Mouse (Mus musculus): ENCODE results near the gene Pla2g4a. TPM values are rescaled to one million over a fixed set of nuclear protein-coding genes. Genes with fewer than 3 reads are reported as not detected.

Gene Pla2g4a
- total RNA-seq, 2 experiments from 2014 or later, result 2.3 to 2.4 TPM

DNA sequence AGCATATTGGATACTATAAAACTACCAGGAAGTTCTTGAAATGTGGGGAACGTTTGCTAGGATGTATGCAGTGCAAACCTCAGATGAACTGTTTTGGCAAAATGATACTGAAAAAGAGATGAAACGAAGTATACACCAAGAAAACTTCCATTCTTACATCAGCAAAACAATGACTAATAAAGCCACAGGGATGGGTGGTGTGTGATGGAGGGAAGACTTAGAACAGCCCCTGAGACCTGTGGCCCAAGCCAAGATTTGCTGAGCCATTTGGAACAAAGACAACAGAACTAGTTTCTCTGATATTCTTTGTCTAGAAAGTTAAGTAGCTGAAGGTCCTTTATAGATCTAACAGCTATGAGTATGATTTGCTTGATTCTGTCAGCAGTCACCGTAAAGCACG lies 105.5 kb downstream of the Pla2g4a start:
- peak in 1 of 2 experiments; percentile 37 for DNase-seq

DNA sequence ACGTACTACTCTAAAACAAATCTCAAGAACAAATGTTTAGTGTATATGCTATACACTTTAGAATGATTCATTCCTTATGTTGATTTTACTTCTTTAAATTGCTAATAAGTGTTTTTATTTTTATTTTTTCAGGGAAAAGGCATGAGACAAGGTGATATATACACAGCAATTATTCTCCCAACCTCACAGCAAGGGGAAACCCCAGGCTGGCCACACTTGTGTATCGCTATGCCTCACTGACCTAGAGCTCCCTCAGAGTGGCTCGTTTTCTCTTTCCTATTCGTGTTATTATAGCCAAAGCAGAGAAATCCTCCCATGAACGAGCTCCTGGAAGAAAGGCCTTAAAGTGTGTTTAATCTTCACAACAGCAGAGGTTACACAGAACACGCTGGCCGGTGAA lies 106.2 kb downstream of the Pla2g4a start:
- no peak for DNase-seq

DNA sequence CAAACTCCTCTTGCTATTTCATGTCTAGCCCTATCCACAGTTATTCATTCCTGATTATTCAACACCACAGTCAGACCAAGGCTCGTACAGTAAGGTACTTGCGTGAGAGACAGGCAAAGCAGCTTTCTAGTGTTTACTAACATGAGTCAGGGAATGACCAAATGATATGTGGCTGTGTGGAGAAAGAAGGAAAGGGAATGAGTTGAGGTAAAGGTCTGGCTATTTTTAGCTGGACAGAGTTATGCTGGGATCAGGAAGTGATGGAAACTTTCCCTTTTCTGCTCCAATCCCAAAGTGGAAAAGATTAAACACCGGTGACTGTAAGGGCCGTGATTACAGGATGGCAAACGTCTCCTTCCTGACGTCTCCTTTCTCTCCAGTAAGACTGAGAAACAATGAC lies 114.4 kb downstream of the Pla2g4a start:
- DNase-seq, result no peak

DNA sequence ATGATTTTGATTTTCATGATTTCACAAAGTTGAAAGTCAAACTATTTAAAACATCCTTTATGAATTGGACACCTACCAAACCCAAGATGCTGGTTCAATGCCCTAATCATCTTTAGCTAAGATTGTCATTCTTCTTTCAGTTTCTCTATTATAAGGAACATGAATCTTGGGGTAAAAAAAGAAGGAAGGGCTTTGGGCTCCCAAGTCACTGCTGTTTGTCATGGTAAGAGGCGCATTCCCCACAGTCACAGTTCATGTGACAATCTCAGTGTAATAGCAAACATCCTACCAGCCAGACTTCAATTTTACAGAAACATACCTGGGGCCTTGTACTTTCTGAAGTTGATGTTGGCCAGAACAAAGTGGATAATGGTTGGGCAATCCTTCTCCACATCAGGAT lies 119.2 kb downstream of the Pla2g4a start:
- DNase-seq, result no peak

DNA sequence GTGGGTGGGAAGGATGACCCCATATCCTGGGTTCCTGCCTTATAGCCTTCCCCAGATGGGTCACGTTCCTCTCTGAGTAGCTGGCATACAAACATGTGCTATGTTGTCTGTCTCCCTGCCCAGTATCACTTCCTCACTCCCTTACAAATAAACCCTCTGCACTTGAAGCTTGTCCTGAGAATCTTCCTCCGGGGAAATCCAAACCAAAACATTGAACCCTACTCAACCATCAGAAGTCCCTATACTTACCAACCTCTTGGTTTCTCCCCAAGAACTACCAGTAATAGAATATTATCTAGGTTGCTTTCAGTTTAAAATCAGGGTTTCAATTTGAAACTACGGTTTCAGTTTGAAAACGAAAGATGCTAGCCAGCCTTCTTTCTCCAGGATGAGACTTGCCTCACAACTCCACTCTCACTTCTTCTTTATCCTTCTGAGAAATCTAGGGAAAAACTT lies 120.1 kb downstream of the Pla2g4a start:
- peak in 1 of 2 experiments; percentile 34 for DNase-seq

DNA sequence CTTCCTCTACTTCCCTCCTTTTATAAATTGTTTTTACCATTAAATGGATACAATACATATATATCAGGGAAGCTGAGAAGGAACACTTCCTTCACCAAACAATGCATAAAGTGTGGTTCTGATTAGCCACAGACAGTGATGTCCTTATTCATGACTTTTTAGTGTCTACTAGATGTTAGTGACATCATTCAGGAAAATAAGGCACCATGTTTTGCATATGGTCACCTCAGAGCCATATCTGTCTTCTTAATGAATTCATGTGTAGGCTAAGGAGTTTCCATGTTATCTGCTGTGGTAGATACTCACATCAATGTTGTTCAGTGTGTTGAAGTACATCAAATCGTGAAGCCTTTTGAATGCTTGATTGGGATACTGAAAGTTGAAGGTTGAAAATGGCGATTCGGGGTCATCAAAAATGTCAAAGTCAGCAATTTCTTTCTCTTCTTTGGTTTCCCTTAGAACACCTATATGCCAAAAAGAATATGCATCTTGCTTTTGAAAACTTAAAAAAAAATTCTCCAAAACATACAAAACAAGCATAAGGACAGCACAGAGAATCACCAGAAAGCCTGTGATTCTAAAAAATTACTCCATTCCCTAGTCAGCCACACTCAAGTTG lies 120.7 kb downstream of the Pla2g4a start:
- DNase-seq, result no peak

DNA sequence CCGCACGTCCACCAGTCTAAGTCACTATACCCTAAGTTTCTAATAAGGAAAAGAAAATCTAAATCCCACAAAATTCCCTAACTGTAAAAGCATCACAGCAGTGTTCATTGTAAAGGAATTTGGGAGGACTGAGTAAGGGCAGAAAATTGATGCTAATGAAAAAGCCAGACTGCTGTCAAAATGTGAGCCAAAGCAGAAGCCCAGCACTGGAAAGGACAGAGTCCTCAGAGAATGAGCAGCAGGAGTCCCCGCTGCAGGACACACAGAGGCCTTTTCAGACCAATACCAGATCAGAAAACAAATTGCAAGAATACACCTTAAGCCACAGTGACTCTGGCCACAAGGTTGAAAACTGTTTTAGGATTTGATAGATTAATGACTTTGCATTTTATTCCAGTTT lies 124.6 kb downstream of the Pla2g4a start:
- DNase-seq, result no peak

DNA sequence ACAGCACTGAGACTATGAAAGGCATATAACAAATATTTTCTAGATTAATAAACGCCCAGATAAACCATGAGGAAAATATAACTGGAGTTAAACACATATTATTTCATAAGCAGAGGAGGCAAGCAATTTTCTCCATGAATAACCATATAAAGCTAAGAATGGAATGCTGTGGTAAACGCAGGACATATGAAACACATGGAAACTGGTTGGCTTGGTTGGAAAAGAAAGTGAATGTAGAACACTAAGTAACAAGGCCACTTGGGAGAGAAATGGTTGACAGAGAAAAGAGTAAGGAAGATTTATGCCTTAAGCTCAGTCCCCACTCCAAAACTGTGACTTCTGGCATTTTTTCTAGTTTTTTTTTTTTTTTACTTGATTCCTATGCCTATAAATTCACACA lies 127.2 kb downstream of the Pla2g4a start:
- DNase-seq, result no peak

DNA sequence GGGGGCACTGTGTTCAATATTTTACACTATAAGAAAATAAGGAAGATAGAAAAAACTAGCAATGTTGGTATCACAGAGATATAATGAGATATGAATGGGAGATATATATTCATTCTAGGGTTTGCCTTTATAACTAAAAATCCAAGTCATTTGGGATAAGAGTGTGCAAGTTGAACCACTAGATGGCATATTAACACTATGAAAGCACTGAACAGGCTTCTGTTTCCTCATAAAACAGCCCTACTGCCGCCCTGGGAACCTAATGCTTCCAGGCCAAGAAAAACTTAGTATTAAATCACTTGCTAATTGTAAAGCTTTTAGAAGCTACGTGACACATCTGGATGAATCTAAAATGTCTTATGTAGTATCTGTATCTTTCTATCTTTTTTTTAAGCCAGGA lies 128.1 kb downstream of the Pla2g4a start:
- peak; percentile 10 to 47 for DNase-seq

DNA sequence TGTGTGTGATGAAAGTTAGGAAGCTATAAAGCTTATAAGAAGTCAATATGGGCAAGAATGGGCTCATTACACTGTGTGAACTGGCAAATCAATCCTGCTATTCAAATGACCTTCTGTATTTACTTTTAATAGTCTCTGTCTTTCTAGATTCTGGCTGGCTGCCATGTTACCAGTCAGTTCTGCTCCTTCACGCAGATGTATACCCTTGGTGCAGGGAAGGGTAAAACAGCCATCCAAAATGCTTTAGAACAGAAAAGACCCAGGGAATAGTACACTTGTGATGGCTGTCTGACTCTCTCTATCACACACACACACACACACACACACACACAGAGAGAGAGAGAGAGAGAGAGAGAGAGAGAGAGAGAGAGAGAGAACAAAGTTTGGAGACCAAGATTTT lies 128.6 kb downstream of the Pla2g4a start:
- no peak for DNase-seq

DNA sequence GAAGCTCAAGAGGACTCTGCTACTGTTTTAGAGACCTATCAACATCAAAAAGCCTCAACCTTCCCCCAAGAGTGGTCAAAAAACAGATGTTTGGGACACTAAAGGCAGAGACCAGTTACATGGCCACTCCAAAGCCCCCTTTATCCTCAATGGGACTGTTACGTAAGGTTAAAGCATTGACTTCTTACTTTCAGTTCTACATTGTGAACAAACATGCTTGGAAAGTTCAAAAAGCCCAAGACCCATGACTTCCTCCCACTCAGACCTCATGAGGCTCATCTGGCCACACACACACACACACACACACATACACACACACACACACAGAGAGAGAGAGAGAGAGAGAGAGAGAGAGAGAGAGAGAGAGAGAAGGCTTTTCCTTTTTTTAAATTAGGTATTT lies 130.0 kb downstream of the Pla2g4a start:
- DNase-seq, result no peak

DNA sequence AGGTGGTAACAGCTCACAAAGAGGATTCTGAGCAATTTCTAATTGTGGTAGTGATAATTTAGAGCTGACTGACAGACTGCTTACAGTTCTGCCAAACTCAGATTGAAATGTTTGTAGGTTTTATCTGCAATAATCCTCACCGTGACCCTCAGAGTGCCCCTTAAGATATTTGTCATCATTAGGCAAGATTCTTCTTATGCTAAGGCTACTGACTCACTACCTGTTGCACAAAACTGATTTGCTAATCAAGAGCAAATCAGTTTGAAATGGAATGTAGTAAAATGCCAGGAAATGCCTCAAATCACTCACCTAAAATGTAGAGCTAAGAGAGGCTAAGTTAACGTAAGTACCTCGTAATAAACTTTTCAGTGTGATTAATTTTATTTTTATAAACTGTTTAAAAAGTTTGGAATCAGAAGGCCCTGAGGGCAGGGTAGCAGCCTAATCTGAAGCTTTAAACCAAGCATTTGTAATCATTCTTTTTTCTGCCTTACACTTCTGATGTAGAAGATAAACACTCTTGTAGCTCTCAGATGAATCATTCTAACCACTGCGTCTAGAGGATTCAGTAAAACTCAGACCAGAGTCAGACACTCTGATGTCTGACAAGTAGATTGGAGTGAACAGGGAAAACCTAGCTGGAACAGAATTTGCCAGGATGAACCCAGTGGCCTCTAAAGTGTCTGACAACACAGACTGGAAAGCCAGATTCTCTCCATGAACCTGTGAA lies 147.3 kb downstream of the Pla2g4a start:
- no peak for DNase-seq

DNA sequence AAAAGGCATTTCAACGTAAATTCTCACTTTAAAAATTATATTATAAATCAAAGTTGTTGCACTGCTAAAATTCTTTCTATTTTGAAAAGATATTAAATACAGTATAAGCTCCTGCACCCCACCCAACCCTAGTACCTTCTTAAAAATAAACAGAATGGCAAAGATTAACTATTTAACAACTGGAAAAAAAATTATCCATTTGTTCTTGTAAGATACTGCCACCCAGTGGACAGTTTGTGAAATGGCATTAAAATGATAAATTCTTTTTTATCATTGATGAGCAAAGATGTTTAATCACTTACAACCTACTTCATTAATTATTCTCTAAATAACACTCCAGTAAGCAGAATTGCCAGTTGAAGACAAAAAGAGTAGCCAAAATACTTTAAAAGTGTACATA lies 151.6 kb downstream of the Pla2g4a start:
- DNase-seq, result no peak

Other genes starting within 250 kb of the Pla2g4a start
- under 1 TPM; 0.52 to 0.69 TPM for gene Ptgs2, start 138.7 kb upstream of the Pla2g4a start, total RNA-seq (2021)